Mouse (Mus musculus) stomach, postnatal 0 days (tissue): ENCODE results near the gene Nprl2. TPM values are rescaled to one million over a fixed set of nuclear protein-coding genes. Genes with fewer than 3 reads are reported as not detected.
A peak's percentile ranks its signal among the peaks of the same experiment; 100 is the strongest.

ENCODE experiments used
- ATAC-seq: fragments of 200-750 bp; cut with Nextera tagmentation; 2 replicates; pipeline ENCODE4 v1.8.0; 2017; ENCODE audit not compliant: low FRiP score, low TSS enrichment
- DNase-seq: peaks from one replicate; pipeline ENCODE4 v3.0.0-alpha.2; 2016; ENCODE audit warnings: low spot score
- H3K27ac ChIP-seq: fragments of 300-500 bp; sonication (generic); replicated peaks from 2 replicates; pipeline ENCODE4 v1.5.1; 2014; ENCODE audit warnings: mild to moderate bottlenecking, control low read depth
- H3K27me3 ChIP-seq: fragments of 300-500 bp; sonication (generic); 2 replicates; pipeline ENCODE4 v1.6.1; 2014; ENCODE audit warnings: low read length; ENCODE audit not compliant: control insufficient read depth, insufficient read depth
- H3K36me3 ChIP-seq: fragments of 300-500 bp; sonication (generic); 2 replicates; pipeline ENCODE4 v1.6.1; 2014; ENCODE audit warnings: low read length, mixed read lengths; ENCODE audit not compliant: control insufficient read depth, insufficient read depth
- H3K4me1 ChIP-seq: fragments of 300-500 bp; sonication (generic); replicated peaks from 2 replicates; pipeline ENCODE4 v1.6.1; 2014; ENCODE audit warnings: antibody characterized with exemption; ENCODE audit not compliant: control insufficient read depth, insufficient read depth
- H3K4me2 ChIP-seq: fragments of 300-500 bp; sonication (generic); replicated peaks from 2 replicates; pipeline ENCODE4 v1.6.1; 2014; ENCODE audit warnings: low read depth, mild to moderate bottlenecking, control low read depth, moderate library complexity
- H3K4me3 ChIP-seq: fragments of 300-500 bp; sonication (generic); 2 replicates; pipeline ENCODE4 v1.5.1; 2014; ENCODE audit warnings: low read depth, low read length, control low read depth
- H3K9ac ChIP-seq: fragments of 300-500 bp; sonication (generic); 2 replicates; pipeline ENCODE4 v1.6.1; 2014; ENCODE audit warnings: mild to moderate bottlenecking, low read length, control low read depth, mixed read lengths
- H3K9me3 ChIP-seq: fragments of 300-500 bp; sonication (generic); 2 replicates; pipeline ENCODE4 v1.6.1; 2016; ENCODE audit warnings: low read length; ENCODE audit not compliant: control insufficient read depth
- CTCF ChIP-seq: IDR thresholded peaks from 2 replicates; pipeline ENCODE4 v1.5.1; 2016; ENCODE audit warnings: antibody characterized with exemption, low read depth, mild to moderate bottlenecking, moderate library complexity
- EP300 ChIP-seq: optimal IDR thresholded peaks from 2 replicates; pipeline ENCODE3; 2016; ENCODE audit warnings: antibody characterized with exemption
- WGBS: fragments of 180-500 bp; shearing (Covaris S2); extraction: QIAGEN DNeasy Blood & Tissue Kit; methylation state at CpG from one replicate; pipeline ENCODE4 v1.1.7; 2014; 5-methylcytosine and 5-hydroxymethylcytosine counted together
- polyA plus RNA-seq: library from polyadenylated mRNA; unstranded; fragments of >200 nt; fragmentation: Nextera tagmentation; extraction: Ambion mirVana; gene quantifications from 2 replicates; pipeline ENCODE4 v1.2.1, GENCODE M21; 2015

Nprl2 gene
- polyA plus RNA-seq, 1 experiment from 2014 or later, result 24.9 TPM

DNA sequence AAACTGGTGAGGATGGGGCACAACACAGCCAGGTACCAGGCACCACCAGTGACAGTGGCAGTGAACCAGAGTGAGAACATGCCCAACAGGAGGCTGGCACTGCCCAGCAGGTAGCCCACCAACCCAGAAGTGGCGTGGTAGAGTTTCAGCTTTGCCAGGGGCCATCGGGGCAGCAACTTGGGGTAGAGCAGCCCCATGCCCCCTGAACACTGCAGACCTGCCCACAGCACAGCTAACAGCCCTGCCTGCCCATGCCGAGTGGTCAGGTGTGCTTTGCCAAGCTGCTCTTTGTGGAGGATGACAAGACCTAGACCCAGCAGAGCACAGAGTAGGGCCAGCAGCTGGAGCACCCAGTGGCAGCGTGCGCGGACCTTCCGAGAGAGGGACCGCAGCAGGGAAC, 2.1 kb upstream of the Nprl2 start:
- H3K36me3 ChIP-seq, result peaks cover 13% of the 10 kb centered on the region
- 92% methylated on average over 8 of the region's 8 CpGs for WGBS

DNA sequence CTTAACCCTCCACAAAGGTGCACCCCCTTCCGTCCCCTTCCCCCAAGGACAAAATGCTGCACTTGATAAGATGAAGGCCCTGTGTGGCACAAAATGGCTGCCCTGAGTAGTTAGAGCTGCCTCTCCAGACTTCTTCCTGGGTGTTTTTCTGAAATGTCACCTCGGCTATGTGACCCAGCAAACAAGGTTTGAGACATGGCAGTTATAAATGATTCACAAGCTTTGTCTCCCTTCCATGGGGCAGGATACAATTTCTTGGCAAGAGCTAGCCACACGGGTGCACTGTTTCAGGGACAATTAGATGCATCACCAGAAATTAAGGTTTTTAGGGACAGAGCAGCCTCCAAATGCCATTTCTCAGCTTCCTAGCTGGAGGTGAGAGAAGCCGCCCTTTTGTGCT, 1.6 kb upstream of the Nprl2 start:
- no peak overlapping the region for H3K4me3 ChIP-seq
- H3K4me2 ChIP-seq, result no peak overlapping the region
- H3K9ac ChIP-seq, result no peak overlapping the region
- no peaks in the 10 kb centered on the region for H3K9me3 ChIP-seq
- no peaks in the 10 kb centered on the region for H3K27me3 ChIP-seq
- H3K36me3 ChIP-seq, result peaks cover 13% of the 10 kb centered on the region
- DNase-seq, result no peak
- H3K27ac ChIP-seq, result no peak overlapping the region
- no peak for TF ChIP-seq EP300
- H3K4me1 ChIP-seq, result peaks cover 5% of the 10 kb centered on the region; the same call in 1 of the 2 replicates
- no peak for ATAC-seq
- WGBS, result 58% methylated on average over 4 of the region's 4 CpGs

More for the DNA sequence above, 2.1 kb upstream of the Nprl2 start:
- no peak overlapping the region for H3K4me2 ChIP-seq
- no peak for DNase-seq
- H3K4me3 ChIP-seq, result no peak overlapping the region
- TF ChIP-seq EP300, result no peak
- TF ChIP-seq CTCF, result no peak
- no peaks in the 10 kb centered on the region for H3K9me3 ChIP-seq
- H3K27me3 ChIP-seq, result no peaks in the 10 kb centered on the region
- no peak for ATAC-seq
- H3K9ac ChIP-seq, result no peak overlapping the region
- H3K4me1 ChIP-seq, result peaks cover 8% of the 10 kb centered on the region; the same call in 1 of the 2 replicates
- no peak overlapping the region for H3K27ac ChIP-seq

DNA sequence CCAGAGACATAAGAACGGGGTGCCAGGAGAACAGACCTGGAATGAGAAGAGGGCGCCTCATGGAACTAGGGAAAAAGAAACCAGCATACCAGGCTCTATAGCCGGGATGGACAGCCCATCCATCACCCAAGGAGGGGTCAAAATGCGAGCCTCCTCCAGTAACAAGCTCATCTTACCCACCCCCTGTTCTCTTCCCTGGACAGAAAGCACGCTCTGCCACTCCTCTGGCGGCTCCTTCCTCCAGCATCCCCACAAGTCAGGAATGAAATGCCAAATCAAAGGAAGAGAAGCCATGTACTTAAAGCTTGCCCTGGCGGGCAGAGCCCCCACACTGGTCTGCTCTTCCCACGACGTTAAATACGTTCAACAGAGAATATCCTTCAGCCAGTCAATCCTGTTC, 1.0 kb upstream of the Nprl2 start:
- Histone ChIP-seq H3K4me3 (peak overlapping the region; percentile 63; the same call in 1 of the 2 replicates), H3K9me3 (no peaks in the 10 kb centered on the region), H3K4me2 (peak overlapping the region; percentile 78), H3K4me1 (peaks cover 5% of the 10 kb centered on the region; the same call in 1 of the 2 replicates), H3K9ac (0 out of 2 replicates have a peak overlapping the region, but pooled peaks have one; percentile 41), H3K27me3 (no peaks in the 10 kb centered on the region), H3K36me3 (peaks cover 13% of the 10 kb centered on the region), H3K27ac (no peak overlapping the region)
- 20% methylated on average over 10 of the region's 10 CpGs for WGBS
- TF ChIP-seq EP300, result no peak
- TF ChIP-seq CTCF, result no peak
- DNase-seq, result no peak
- no peak for ATAC-seq

DNA sequence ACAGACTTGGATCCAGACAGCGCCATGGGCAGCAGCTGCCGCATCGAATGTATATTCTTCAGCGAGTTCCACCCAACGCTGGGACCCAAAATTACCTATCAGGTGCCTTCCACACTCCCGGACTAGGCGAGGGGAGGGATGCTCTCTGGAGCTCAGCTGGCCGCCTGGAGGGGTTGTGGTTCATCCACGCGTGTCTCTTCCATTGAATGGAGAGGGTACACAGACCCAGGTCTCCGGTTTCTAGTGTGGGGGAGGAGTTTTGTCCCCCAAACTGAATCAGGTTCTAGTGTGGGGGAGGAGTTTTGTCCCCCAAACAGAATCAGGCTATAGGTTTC, 293 bp downstream of the Nprl2 start:
- WGBS, result 1% methylated on average over 11 of the region's 11 CpGs
- peak; percentile 6; the same call in 1 of the 2 replicates for ATAC-seq
- peak overlapping the region; percentile 78 for H3K4me2 ChIP-seq
- peak overlapping the region; percentile 63 for H3K4me3 ChIP-seq
- TF ChIP-seq CTCF (no peak), EP300 (no peak)
- 0 out of 2 replicates have a peak overlapping the region, but pooled peaks have one; percentile 5 for H3K27ac ChIP-seq
- DNase-seq, result no peak
- H3K9me3 ChIP-seq, result no peaks in the 10 kb centered on the region
- peak overlapping the region; percentile 55 for H3K9ac ChIP-seq
- H3K27me3 ChIP-seq, result no peaks in the 10 kb centered on the region
- H3K4me1 ChIP-seq, result 0 out of 2 replicates have a peak, but pooled peaks cover 2% of the 10 kb centered on the region
- peaks cover 13% of the 10 kb centered on the region for H3K36me3 ChIP-seq

DNA sequence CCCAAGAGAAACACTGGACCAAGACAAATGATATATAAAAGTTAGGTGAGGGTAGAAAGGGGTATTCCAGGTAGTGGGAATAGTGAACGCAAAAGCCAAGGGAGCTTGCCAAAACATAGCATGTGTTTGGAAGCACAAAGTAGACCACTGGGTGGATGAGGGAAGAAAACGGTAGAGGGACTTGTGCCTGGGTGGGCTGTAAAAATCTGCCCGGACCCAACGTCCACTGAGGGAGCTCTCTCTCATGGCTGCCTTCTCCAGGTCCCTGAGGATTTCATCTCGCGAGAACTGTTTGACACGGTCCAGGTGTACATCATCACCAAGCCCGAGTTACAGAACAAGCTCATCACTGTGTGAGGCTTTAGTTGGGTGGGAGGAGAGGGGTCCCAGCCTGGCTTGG, 695 bp downstream of the Nprl2 start:
- ATAC-seq, result no peak

DNA sequence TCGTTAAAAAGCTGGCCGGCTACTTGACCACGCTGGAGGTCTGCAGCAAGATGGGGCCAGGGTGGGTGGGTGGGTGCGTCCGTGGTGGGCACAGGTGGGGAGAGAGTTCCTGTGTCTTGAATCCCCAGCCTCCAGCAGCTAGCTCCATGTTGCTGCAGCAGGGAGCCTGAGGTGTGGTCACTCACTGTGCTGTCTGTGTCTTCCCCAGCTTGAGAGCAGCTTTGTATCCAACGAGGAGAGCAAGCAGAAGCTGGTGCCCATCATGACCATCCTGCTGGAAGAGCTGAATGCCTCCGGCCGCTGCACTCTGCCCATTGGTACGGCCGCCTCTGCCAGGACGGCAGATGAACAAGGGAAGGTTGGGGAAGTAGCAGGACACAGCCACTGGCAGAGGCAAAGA, 1.3 kb downstream of the Nprl2 start:
- no peak overlapping the region for H3K4me2 ChIP-seq
- ATAC-seq (no peak), DNase-seq (no peak)
- H3K9me3 ChIP-seq, result no peaks in the 10 kb centered on the region
- no peak for TF ChIP-seq CTCF
- TF ChIP-seq EP300, result no peak
- H3K36me3 ChIP-seq, result peaks cover 13% of the 10 kb centered on the region
- no peak overlapping the region for H3K27ac ChIP-seq
- H3K4me1 ChIP-seq, result 0 out of 2 replicates have a peak, but pooled peaks cover 2% of the 10 kb centered on the region
- H3K9ac ChIP-seq, result no peak overlapping the region
- 82% methylated on average over 11 of the region's 11 CpGs for WGBS
- no peak overlapping the region for H3K4me3 ChIP-seq
- no peaks in the 10 kb centered on the region for H3K27me3 ChIP-seq

More for the DNA sequence above, 695 bp downstream of the Nprl2 start:
- Histone ChIP-seq H3K9me3 (no peaks in the 10 kb centered on the region), H3K4me2 (peak overlapping the region; percentile 78), H3K9ac (peak overlapping the region; percentile 55; the same call in 1 of the 2 replicates), H3K36me3 (peaks cover 13% of the 10 kb centered on the region), H3K4me1 (0 out of 2 replicates have a peak, but pooled peaks cover 2% of the 10 kb centered on the region), H3K27me3 (no peaks in the 10 kb centered on the region), H3K4me3 (peak overlapping the region; percentile 63), H3K27ac (no peak overlapping the region)
- no peak for DNase-seq
- 35% methylated on average over 8 of the region's 8 CpGs for WGBS
- TF ChIP-seq EP300, result no peak
- no peak for TF ChIP-seq CTCF
